Mouse (Mus musculus): Measurements from ENCODE around the gene Gm15085. TPM values are rescaled to one million over a fixed set of nuclear protein-coding genes. Genes with fewer than 3 reads are reported as not detected.
"Not testable (repeated sequence)": the region's sequence is repeated elsewhere in the genome, so short reads cannot be mapped to it uniquely, and the experiment has no call there.

The Gm15085 gene
- total RNA-seq (2021) = not detected

DNA sequence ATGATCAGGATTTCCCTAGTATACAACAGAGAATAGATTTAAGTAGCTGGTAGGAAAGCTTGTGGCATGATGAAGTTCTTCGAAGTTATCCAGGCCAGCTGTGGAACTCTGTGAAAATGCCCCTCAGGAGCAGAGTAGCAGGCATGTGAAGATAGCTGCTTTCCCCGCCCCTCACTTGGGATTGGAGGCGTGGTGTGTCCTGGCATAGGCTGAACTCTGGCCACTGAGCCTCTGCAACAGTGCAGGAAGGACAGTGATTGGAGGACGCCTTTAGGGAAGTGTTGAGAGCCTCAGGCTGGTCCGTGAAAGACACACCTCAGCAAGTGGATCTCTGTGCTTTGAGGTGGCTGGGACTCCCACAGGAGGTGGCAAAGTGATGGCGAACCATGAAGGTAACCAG lies at the start of gene Gm15085:
TSS of gene Gm15085 (plus strand) at position 301 of the 400 bp plus-strand sequence.
- DNase-seq; intact Hi-C loops (cut with DNase I): not testable (repeated sequence)

Other genes starting within 250 kb of the Gm15085 start
- not detected for gene Gm15093, start 175.2 kb upstream of the Gm15085 start, total RNA-seq (2021)
- gene Gm10439, start 147.0 kb downstream of the Gm15085 start, total RNA-seq (2021) = not detected